Mouse (Mus musculus) liver, embryonic 14.5 days (tissue): ENCODE measurements around the gene Sumf1.

Experiments
- CTCF ChIP-seq: IDR thresholded peaks from 2 replicates; pipeline ENCODE4 v1.5.1; 2016; ENCODE audit warnings: antibody characterized with exemption, low read depth, control low read depth
- EP300 ChIP-seq: IDR thresholded peaks from 2 replicates; pipeline ENCODE4 v1.6.1; 2016; ENCODE audit warnings: antibody characterized with exemption, low read depth

DNA sequence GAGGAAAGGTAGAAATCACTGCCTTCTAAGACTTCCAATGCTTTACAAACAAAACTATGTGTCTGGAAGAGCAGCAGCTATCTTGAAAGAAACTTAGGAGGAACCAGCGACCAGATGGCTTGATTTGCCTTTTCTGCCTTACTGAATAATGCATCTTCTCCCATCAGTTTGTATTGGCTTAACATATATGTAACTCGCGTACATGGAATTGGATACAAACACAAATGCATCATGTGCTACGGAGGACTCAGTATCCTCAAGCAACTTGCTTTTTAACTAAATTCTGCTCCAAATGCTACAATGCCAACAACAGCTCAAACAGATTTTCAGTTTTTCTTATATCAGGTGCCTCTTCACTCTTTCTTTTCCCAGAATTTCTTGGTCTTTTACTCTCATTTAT, 36.1 kb downstream of the Sumf1 start:
- TF ChIP-seq CTCF (no peak), EP300 (no peak)
